12 mouse cellular contexts compared by ENCODE assay signal in genomic region chr11:86878327-86879065, GRCm38 (mm10).
DNase-seq lines count a peak whose midpoint lies in the region; ATAC-seq and TF ChIP-seq lines count a peak whose summit lies in the region.
"Had no signal": no experiment of that assay in that cellular context is flagged by ENCODE, and none has a peak within 500 bp of the region (broad histone marks: within the 10 kb centered on the region; RNA-seq: fewer than 3 reads in every experiment).

No protein-coding gene starts in this region.

- H3K9ac ChIP-seq in heart, embryonic 16.5 days (ENCODE audit: low read length): no peak overlapping the region
- H3K9ac ChIP-seq in midbrain, postnatal 0 days (replicated peaks; ENCODE audit: low read length, poor library complexity, severe bottlenecking): no peak overlapping the region
- no peak overlapping the region for H3K9ac ChIP-seq in midbrain, embryonic 13.5 days (replicated peaks)
- H3K9ac ChIP-seq: intestine, embryonic 15.5 days; limb, embryonic 13.5 days had no signal

- intact Hi-C loops in heart, postnatal 14 days (cut with DNase I): no loop called here

- H3K9me3 ChIP-seq in heart, embryonic 16.5 days (replicated peaks; ENCODE audit: control insufficient read depth, low read length): no peaks in the 10 kb centered on the region
- no peaks in the 10 kb centered on the region for H3K9me3 ChIP-seq in midbrain, postnatal 0 days (ENCODE audit: low read length)
- H3K9me3 ChIP-seq in midbrain, embryonic 13.5 days: no peaks in the 10 kb centered on the region
- H3K9me3 ChIP-seq: intestine, embryonic 15.5 days; limb, embryonic 13.5 days had no signal

- TF ChIP-seq CTCF in midbrain, postnatal 0 days (IDR thresholded peaks at IDR 0.05): peak; percentile 44

- no peak for DNase-seq in heart, postnatal 14 days
- DNase-seq in midbrain, postnatal 0 days (ENCODE audit: low spot score): no peak
- peak; percentile 68 for DNase-seq in adrenal gland, adult 8-10 months
- no peak for DNase-seq in thymus, postnatal 14 days
- DNase-seq in kidney, adult 8-10 months: no peak
- DNase-seq: gastrocnemius, postnatal 14 days; heart, postnatal 10 days; layer of hippocampus, adult 9-11 months had no signal

- H3K27ac ChIP-seq in heart, embryonic 16.5 days (ENCODE audit: low read length): peak overlapping the region; percentile 48; the same call in 1 of the 2 replicates
- no peak overlapping the region for H3K27ac ChIP-seq in midbrain, postnatal 0 days (ENCODE audit: low read depth, low read length)
- no peak overlapping the region for H3K27ac ChIP-seq in midbrain, embryonic 13.5 days
- H3K27ac ChIP-seq: intestine, embryonic 15.5 days had no signal

- no peaks in the 10 kb centered on the region for H3K27me3 ChIP-seq in heart, embryonic 16.5 days (ENCODE audit: control insufficient read depth, insufficient read depth, low read length)
- H3K27me3 ChIP-seq in midbrain, postnatal 0 days (ENCODE audit: insufficient read depth, low read length): no peaks in the 10 kb centered on the region
- H3K27me3 ChIP-seq in midbrain, embryonic 13.5 days: no peaks in the 10 kb centered on the region
- H3K27me3 ChIP-seq: intestine, embryonic 15.5 days; limb, embryonic 13.5 days had no signal

- no peaks in the 10 kb centered on the region for H3K36me3 ChIP-seq in heart, embryonic 16.5 days (ENCODE audit: control insufficient read depth, insufficient read depth)
- no peaks in the 10 kb centered on the region for H3K36me3 ChIP-seq in midbrain, postnatal 0 days (ENCODE audit: insufficient read depth, low read length)
- no peaks in the 10 kb centered on the region for H3K36me3 ChIP-seq in midbrain, embryonic 13.5 days
- H3K36me3 ChIP-seq: intestine, embryonic 15.5 days; limb, embryonic 13.5 days had no signal

- no peak overlapping the region for H3K4me2 ChIP-seq in heart, embryonic 16.5 days (ENCODE audit: low read depth, low read length)
- no peak overlapping the region for H3K4me2 ChIP-seq in midbrain, postnatal 0 days (ENCODE audit: low read depth, low read length, poor library complexity, severe bottlenecking)
- H3K4me2 ChIP-seq in midbrain, embryonic 13.5 days (replicated peaks): no peak overlapping the region
- H3K4me2 ChIP-seq: intestine, embryonic 15.5 days; limb, embryonic 13.5 days had no signal

- 83% methylated on average over 11 of the region's 11 CpGs for WGBS in heart, embryonic 16.5 days
- 83% methylated on average over 11 of the region's 11 CpGs for WGBS in midbrain, postnatal 0 days
- WGBS in midbrain, embryonic 13.5 days: 87% methylated on average over 11 of the region's 11 CpGs

- peaks cover 11% of the 10 kb centered on the region for H3K4me1 ChIP-seq in heart, embryonic 16.5 days (ENCODE audit: control insufficient read depth, insufficient read depth, low read length)
- no peaks in the 10 kb centered on the region for H3K4me1 ChIP-seq in midbrain, postnatal 0 days (ENCODE audit: insufficient read depth, low read length)
- peaks cover 12% of the 10 kb centered on the region for H3K4me1 ChIP-seq in midbrain, embryonic 13.5 days (replicated peaks)

- no peak overlapping the region for H3K4me3 ChIP-seq in heart, embryonic 16.5 days (ENCODE audit: low read length)
- no peak overlapping the region for H3K4me3 ChIP-seq in midbrain, postnatal 0 days (ENCODE audit: low read depth, low read length)
- H3K4me3 ChIP-seq in midbrain, embryonic 13.5 days (replicated peaks): no peak overlapping the region
- H3K4me3 ChIP-seq: intestine, embryonic 15.5 days; limb, embryonic 13.5 days had no signal

- ATAC-seq in heart, embryonic 16.5 days (replicated peaks; ENCODE audit: extremely low read depth, insufficient read depth, low FRiP score): no peak
- no peak for ATAC-seq in midbrain, postnatal 0 days (ENCODE audit: low FRiP score)
- no peak for ATAC-seq in midbrain, embryonic 13.5 days
- ATAC-seq: intestine, embryonic 15.5 days had no signal
